ENCODE assay signal across 16 mouse cellular contexts in genomic region chr10:80486862-80487379, GRCm38 (mm10). TPM values are rescaled to one million over a fixed set of nuclear protein-coding genes. Genes with fewer than 3 reads are reported as not detected.
DNase-seq lines count a peak whose midpoint lies in the region; ATAC-seq lines count a peak whose summit lies in the region.
"Had no signal": no experiment of that assay in that cellular context is flagged by ENCODE, and none has a peak within 500 bp of the region (broad histone marks: within the 10 kb centered on the region; RNA-seq: fewer than 3 reads in every experiment).

No protein-coding gene starts in this region.

- 53% methylated on average over 7 of the region's 7 CpGs for WGBS in liver, embryonic 11.5 days
- 41% methylated on average over 7 of the region's 7 CpGs for WGBS in liver, embryonic 13.5 days (ENCODE audit: insufficient replicate concordance)

- no peak overlapping the region for H3K9ac ChIP-seq in liver, embryonic 11.5 days (ENCODE audit: low read depth, low read length)
- H3K9ac ChIP-seq in liver, embryonic 13.5 days = no peak overlapping the region
- H3K9ac ChIP-seq: neural tube, embryonic 12.5 days had no signal

- H3K4me2 ChIP-seq in liver, embryonic 11.5 days = no peak overlapping the region
- no peak overlapping the region for H3K4me2 ChIP-seq in liver, embryonic 13.5 days
- H3K4me2 ChIP-seq: neural tube, embryonic 12.5 days had no signal

- ATAC-seq in CD4-positive, CD25-positive, alpha-beta regulatory T cell, adult 4 months = no peak
- ATAC-seq in liver, embryonic 11.5 days (replicated peaks; ENCODE audit: low FRiP score) = no peak
- no peak for ATAC-seq in liver, embryonic 13.5 days (ENCODE audit: low read depth)

- H3K27me3 ChIP-seq in liver, embryonic 11.5 days (replicated peaks; ENCODE audit: control insufficient read depth, insufficient read depth, low read length) = peaks cover 90% of the 10 kb centered on the region
- H3K27me3 ChIP-seq in liver, embryonic 13.5 days = peaks cover 93% of the 10 kb centered on the region

- no peaks in the 10 kb centered on the region; the same call in none of the 2 replicates for H3K4me1 ChIP-seq in liver, embryonic 11.5 days (replicated peaks; ENCODE audit: control insufficient read depth, insufficient read depth, low read length)
- no peaks in the 10 kb centered on the region for H3K4me1 ChIP-seq in liver, embryonic 13.5 days (replicated peaks)
- H3K4me1 ChIP-seq: neural tube, embryonic 12.5 days had no signal

- no peak overlapping the region for H3K27ac ChIP-seq in liver, embryonic 11.5 days (ENCODE audit: low read depth, low read length)
- no peak overlapping the region for H3K27ac ChIP-seq in liver, embryonic 13.5 days
- H3K27ac ChIP-seq: neural tube, embryonic 12.5 days had no signal

- DNase-seq in CD4-positive, CD25-positive, alpha-beta regulatory T cell, adult 2 months (ENCODE audit: low read depth, low spot score) = peak; percentile 41
- DNase-seq in liver (peak; percentile 54), ES-CJ7 (ENCODE audit: low read depth, low spot score) (peak; percentile 84)
- DNase-seq in liver, embryonic 11.5 days (ENCODE audit: low spot score) = no peak
- DNase-seq in liver, embryonic 13.5 days = peak; percentile 32
- no peak for DNase-seq in right cerebral cortex, postnatal 4 days
- DNase-seq in urinary bladder, postnatal 10 days (ENCODE audit: low spot score) = no peak
- DNase-seq: adrenal gland, adult 2 months; cerebellum, adult 2 months; gastrocnemius, postnatal 14 days; kidney, adult 11 months; right cerebral cortex, adult 18-20 months had no signal

- no peaks in the 10 kb centered on the region for H3K9me3 ChIP-seq in liver, embryonic 11.5 days (ENCODE audit: control insufficient read depth, low read length)
- H3K9me3 ChIP-seq in liver, embryonic 13.5 days (replicated peaks) = peaks cover 3% of the 10 kb centered on the region
- H3K9me3 ChIP-seq: neural tube, embryonic 12.5 days had no signal

- H3K4me3 ChIP-seq in liver, embryonic 11.5 days (ENCODE audit: low read depth, low read length) = no peak overlapping the region
- no peak overlapping the region for H3K4me3 ChIP-seq in liver, embryonic 13.5 days (replicated peaks)
- H3K4me3 ChIP-seq: neural tube, embryonic 12.5 days had no signal

- no peaks in the 10 kb centered on the region for H3K36me3 ChIP-seq in liver, embryonic 11.5 days (ENCODE audit: control insufficient read depth, insufficient read depth, low read length)
- H3K36me3 ChIP-seq in liver, embryonic 13.5 days = no peaks in the 10 kb centered on the region
- H3K36me3 ChIP-seq: neural tube, embryonic 12.5 days had no signal

RNA-seq across cellular contexts. Expression of gene Onecut3, which starts 7.7 kb away (rescaled TPM):
- not detected for polyA plus RNA-seq in CD4-positive, CD25-positive, alpha-beta regulatory T cell, adult 4 months (2017; shearing (Covaris generic))
- 0.94 and 1.3 TPM in 2 replicates for polyA plus RNA-seq in liver, embryonic 11.5 days (2014; fragmentation: Nextera tagmentation; extraction: Ambion mirVana)
- polyA plus RNA-seq in liver, embryonic 13.5 days (2015; fragmentation: Nextera tagmentation; extraction: Ambion mirVana) = 0.02 TPM in 1 of 2 replicates, not detected in the other
- polyA plus RNA-seq: adrenal gland, adult 2 months; heart, embryonic 16.5 days; urinary bladder, adult 2 months had no signal

RNA-seq across cellular contexts. Expression of gene Atp8b3, which starts 52.0 kb away (rescaled TPM):
- not detected for polyA plus RNA-seq in CD4-positive, CD25-positive, alpha-beta regulatory T cell, adult 4 months (2017; shearing (Covaris generic))
- 0.12 and 0.23 TPM in 2 replicates for polyA plus RNA-seq in liver, embryonic 11.5 days (2014; fragmentation: Nextera tagmentation; extraction: Ambion mirVana)
- polyA plus RNA-seq in liver, embryonic 13.5 days (2015; fragmentation: Nextera tagmentation; extraction: Ambion mirVana) = 0.02 and 0.03 TPM in 2 replicates
- polyA plus RNA-seq: urinary bladder, adult 2 months had no signal

RNA-seq across cellular contexts. Expression of gene Tcf3, which starts 53.5 kb away (rescaled TPM):
- 1 to 10 TPM; 7.5 to 8.5 TPM for polyA plus RNA-seq in CD4-positive, CD25-positive, alpha-beta regulatory T cell, adult 4 months (2017; shearing (Covaris generic))
- 148 and 149 TPM in 2 replicates for polyA plus RNA-seq in liver, embryonic 11.5 days (2014; fragmentation: Nextera tagmentation; extraction: Ambion mirVana)
- 55.2 and 56.2 TPM in 2 replicates for polyA plus RNA-seq in liver, embryonic 13.5 days (2015; fragmentation: Nextera tagmentation; extraction: Ambion mirVana)

Comparison
In these comparisons a context has a peak if more than half of its experiments do, and no peak if none do; other contexts are left out.
1. DNase-seq: peak in CD4-positive, CD25-positive, alpha-beta regulatory T cell, adult 2 months (single experiment), liver (single experiment), ES-CJ7 (single experiment) and liver, embryonic 13.5 days (single experiment); none in liver, embryonic 11.5 days (single experiment), right cerebral cortex, postnatal 4 days (single experiment) and urinary bladder, postnatal 10 days (single experiment).